Mouse (Mus musculus): Measurements from ENCODE around the gene Ddx41. TPM values are rescaled to one million over a fixed set of nuclear protein-coding genes. Genes with fewer than 3 reads are reported as not detected.

The Ddx41 gene
- total and polyA plus RNA-seq, 2 experiments from 2014 or later = 44.4 to 48.6 TPM

GRCm38 (mm10) chr13:55482542-55482941, 53.9 kb downstream of the Ddx41 start:
- Histone ChIP-seq H3K9me3 (ENCODE audit: low read length) (no peaks in the 10 kb centered on the region), H3K9ac (replicated peaks; ENCODE audit: low read length) (peak overlapping the region; percentile 35; the same call in 1 of the 2 replicates), H3K27me3 (ENCODE audit: insufficient read depth, low read length) (no peaks in the 10 kb centered on the region), H3K27ac (peak overlapping the region; percentile 99; the same call in 1 of the 2 replicates), H3K4me1 (ENCODE audit: insufficient read depth, low read length) (peaks cover 23% of the 10 kb centered on the region), H3K36me3 (ENCODE audit: insufficient read depth, low read length) (peaks cover 39% of the 10 kb centered on the region), H3K4me2 (ENCODE audit: low read depth, low read length) (peak overlapping the region; percentile 89; the same call in 1 of the 2 replicates), H3K4me3 (ENCODE audit: low read length) (peak overlapping the region; percentile 71; the same call in 1 of the 2 replicates)
- peak; percentile 27; the same call in 1 of the 2 replicates for TF ChIP-seq CTCF (IDR thresholded peaks at IDR 0.05; ENCODE audit: low read depth)
- WGBS = 47% methylated on average over 7 of the region's 7 CpGs
- ATAC-seq = no peak
- DNase-seq (ENCODE audit: low spot score) = no peak

Small RNAs within 50 kb of the gene (microRNA-seq; reads per million reads assigned to microRNA genes)
- gene Mir6945 = 1.9 to 2.5 reads per million in 2 experiments

Other genes starting within 250 kb of the Ddx41 start
- gene Prelid1, start 216.2 kb downstream of the Ddx41 start, total RNA-seq (2014; rRNA removed) = 197 and 213 TPM in 2 replicates
- 309 and 327 TPM in 2 replicates for gene Prelid1, start 216.2 kb downstream of the Ddx41 start, polyA plus RNA-seq (2015; fragmentation: Nextera tagmentation; extraction: Ambion mirVana)
- 65.3 and 78.8 TPM in 2 replicates for gene Rab24, start 214.7 kb downstream of the Ddx41 start, total RNA-seq (2014; rRNA removed)
- 84.7 and 89.4 TPM in 2 replicates for gene Rab24, start 214.7 kb downstream of the Ddx41 start, polyA plus RNA-seq (2015; fragmentation: Nextera tagmentation; extraction: Ambion mirVana)
- gene Mxd3, start 206.8 kb downstream of the Ddx41 start, total RNA-seq (2014; rRNA removed) = 16.3 and 16.8 TPM in 2 replicates
- gene Mxd3, start 206.8 kb downstream of the Ddx41 start, polyA plus RNA-seq (2015; fragmentation: Nextera tagmentation; extraction: Ambion mirVana) = 11.2 and 11.7 TPM in 2 replicates
- gene Lman2, start 173.9 kb downstream of the Ddx41 start, total RNA-seq (2014; rRNA removed) = 60.7 and 72.2 TPM in 2 replicates
- 36.4 and 37.0 TPM in 2 replicates for gene Lman2, start 173.9 kb downstream of the Ddx41 start, polyA plus RNA-seq (2015; fragmentation: Nextera tagmentation; extraction: Ambion mirVana)
- gene Rgs14, start 166.9 kb downstream of the Ddx41 start, total RNA-seq (2014; rRNA removed) = 0.36 and 0.78 TPM in 2 replicates
- 0.69 and 0.76 TPM in 2 replicates for gene Rgs14, start 166.9 kb downstream of the Ddx41 start, polyA plus RNA-seq (2015; fragmentation: Nextera tagmentation; extraction: Ambion mirVana)
- gene Slc34a1, start 138.5 kb downstream of the Ddx41 start, total RNA-seq (2014; rRNA removed) = not detected in 2 replicates
- not detected in 2 replicates for gene Slc34a1, start 138.5 kb downstream of the Ddx41 start, polyA plus RNA-seq (2015; fragmentation: Nextera tagmentation; extraction: Ambion mirVana)
- 0.52 TPM in 1 of 2 replicates, not detected in the other for gene Pfn3, start 121.4 kb downstream of the Ddx41 start, total RNA-seq (2014; rRNA removed)
- gene Pfn3, start 121.4 kb downstream of the Ddx41 start, polyA plus RNA-seq (2015; fragmentation: Nextera tagmentation; extraction: Ambion mirVana) = 0.37 and 0.68 TPM in 2 replicates
- not detected in 2 replicates for gene F12, start 109.9 kb downstream of the Ddx41 start, total RNA-seq (2014; rRNA removed)
- 0.26 and 0.48 TPM in 2 replicates for gene F12, start 109.9 kb downstream of the Ddx41 start, polyA plus RNA-seq (2015; fragmentation: Nextera tagmentation; extraction: Ambion mirVana)
- 72.2 and 72.6 TPM in 2 replicates for gene Grk6, start 91.6 kb downstream of the Ddx41 start, total RNA-seq (2014; rRNA removed)
- gene Grk6, start 91.6 kb downstream of the Ddx41 start, polyA plus RNA-seq (2015; fragmentation: Nextera tagmentation; extraction: Ambion mirVana) = 34.7 and 35.5 TPM in 2 replicates
- 106 and 119 TPM in 2 replicates for gene Prr7, start 72.4 kb downstream of the Ddx41 start, total RNA-seq (2014; rRNA removed)
- 4.6 and 4.9 TPM in 2 replicates for gene Prr7, start 72.4 kb downstream of the Ddx41 start, polyA plus RNA-seq (2015; fragmentation: Nextera tagmentation; extraction: Ambion mirVana)
- 442 and 446 TPM in 2 replicates for gene Dbn1, start 48.5 kb downstream of the Ddx41 start, total RNA-seq (2014; rRNA removed)
- gene Dbn1, start 48.5 kb downstream of the Ddx41 start, polyA plus RNA-seq (2015; fragmentation: Nextera tagmentation; extraction: Ambion mirVana) = 369 and 371 TPM in 2 replicates
- 43.4 and 49.9 TPM in 2 replicates for gene Pdlim7, start 23.0 kb downstream of the Ddx41 start, total RNA-seq (2014; rRNA removed)
- gene Pdlim7, start 23.0 kb downstream of the Ddx41 start, polyA plus RNA-seq (2015; fragmentation: Nextera tagmentation; extraction: Ambion mirVana) = 133 TPM in 2 replicates
- gene Dok3, start 7.4 kb downstream of the Ddx41 start, total RNA-seq (2014; rRNA removed) = 4.7 and 5.2 TPM in 2 replicates
- gene Dok3, start 7.4 kb downstream of the Ddx41 start, polyA plus RNA-seq (2015; fragmentation: Nextera tagmentation; extraction: Ambion mirVana) = 1.1 and 1.6 TPM in 2 replicates
- 60.2 and 87.5 TPM in 2 replicates for gene Fam193b, start 34.5 kb upstream of the Ddx41 start, total RNA-seq (2014; rRNA removed)
- 38.8 and 38.9 TPM in 2 replicates for gene Fam193b, start 34.5 kb upstream of the Ddx41 start, polyA plus RNA-seq (2015; fragmentation: Nextera tagmentation; extraction: Ambion mirVana)
- gene Tmed9, start 37.1 kb upstream of the Ddx41 start, total RNA-seq (2014; rRNA removed) = 59.3 and 66.7 TPM in 2 replicates
- 105 and 117 TPM in 2 replicates for gene Tmed9, start 37.1 kb upstream of the Ddx41 start, polyA plus RNA-seq (2015; fragmentation: Nextera tagmentation; extraction: Ambion mirVana)
- gene B4galt7, start 63.2 kb upstream of the Ddx41 start, total RNA-seq (2014; rRNA removed) = 66.7 and 66.8 TPM in 2 replicates
- 42.9 and 44.0 TPM in 2 replicates for gene B4galt7, start 63.2 kb upstream of the Ddx41 start, polyA plus RNA-seq (2015; fragmentation: Nextera tagmentation; extraction: Ambion mirVana)
- 70.3 and 76.2 TPM in 2 replicates for gene Caml, start 86.3 kb upstream of the Ddx41 start, total RNA-seq (2014; rRNA removed)
- gene Caml, start 86.3 kb upstream of the Ddx41 start, polyA plus RNA-seq (2015; fragmentation: Nextera tagmentation; extraction: Ambion mirVana) = 105 and 115 TPM in 2 replicates
- 17.9 and 18.7 TPM in 2 replicates for gene Ddx46, start 98.4 kb upstream of the Ddx41 start, total RNA-seq (2014; rRNA removed)
- 19.9 and 23.4 TPM in 2 replicates for gene Ddx46, start 98.4 kb upstream of the Ddx41 start, polyA plus RNA-seq (2015; fragmentation: Nextera tagmentation; extraction: Ambion mirVana)
- gene B230219D22Rik, start 156.5 kb upstream of the Ddx41 start, total RNA-seq (2014; rRNA removed) = 132 and 145 TPM in 2 replicates
- 51.7 and 55.0 TPM in 2 replicates for gene B230219D22Rik, start 156.5 kb upstream of the Ddx41 start, polyA plus RNA-seq (2015; fragmentation: Nextera tagmentation; extraction: Ambion mirVana)
- 111 and 113 TPM in 2 replicates for gene Txndc15, start 178.0 kb upstream of the Ddx41 start, total RNA-seq (2014; rRNA removed)
- gene Txndc15, start 178.0 kb upstream of the Ddx41 start, polyA plus RNA-seq (2015; fragmentation: Nextera tagmentation; extraction: Ambion mirVana) = 129 TPM in 2 replicates
- 4.9 and 11.0 TPM in 2 replicates for gene Pcbd2, start 190.7 kb upstream of the Ddx41 start, total RNA-seq (2014; rRNA removed)
- gene Pcbd2, start 190.7 kb upstream of the Ddx41 start, polyA plus RNA-seq (2015; fragmentation: Nextera tagmentation; extraction: Ambion mirVana) = 32.1 and 35.6 TPM in 2 replicates
- not detected in 2 replicates for gene Catsper3, start 247.9 kb upstream of the Ddx41 start, total RNA-seq (2014; rRNA removed)
- gene Catsper3, start 247.9 kb upstream of the Ddx41 start, polyA plus RNA-seq (2015; fragmentation: Nextera tagmentation; extraction: Ambion mirVana) = 0.26 and 0.43 TPM in 2 replicates

Data from hindbrain, postnatal 0 days (tissue).